Mouse (Mus musculus) adrenal gland, postnatal 36 days (tissue): ENCODE measurements around the gene Shank3. TPM values are rescaled to one million over a fixed set of nuclear protein-coding genes. Genes with fewer than 3 reads are reported as not detected.

Experiments used
- DNase-seq, 2 experiments: peaks; one replicate each; pipeline ENCODE4 v3.0.0; 2021; ENCODE audit warnings: mixed read lengths in 1 of 2
- total RNA-seq, 2 experiments: library from RNA; stranded (reverse); gene quantifications; 2 replicates each; pipeline ENCODE4 v1.2.3; 2021

The Shank3 gene
- total RNA-seq, 2 experiments from 2014 or later = 30.7 to 51.0 TPM

DNA sequence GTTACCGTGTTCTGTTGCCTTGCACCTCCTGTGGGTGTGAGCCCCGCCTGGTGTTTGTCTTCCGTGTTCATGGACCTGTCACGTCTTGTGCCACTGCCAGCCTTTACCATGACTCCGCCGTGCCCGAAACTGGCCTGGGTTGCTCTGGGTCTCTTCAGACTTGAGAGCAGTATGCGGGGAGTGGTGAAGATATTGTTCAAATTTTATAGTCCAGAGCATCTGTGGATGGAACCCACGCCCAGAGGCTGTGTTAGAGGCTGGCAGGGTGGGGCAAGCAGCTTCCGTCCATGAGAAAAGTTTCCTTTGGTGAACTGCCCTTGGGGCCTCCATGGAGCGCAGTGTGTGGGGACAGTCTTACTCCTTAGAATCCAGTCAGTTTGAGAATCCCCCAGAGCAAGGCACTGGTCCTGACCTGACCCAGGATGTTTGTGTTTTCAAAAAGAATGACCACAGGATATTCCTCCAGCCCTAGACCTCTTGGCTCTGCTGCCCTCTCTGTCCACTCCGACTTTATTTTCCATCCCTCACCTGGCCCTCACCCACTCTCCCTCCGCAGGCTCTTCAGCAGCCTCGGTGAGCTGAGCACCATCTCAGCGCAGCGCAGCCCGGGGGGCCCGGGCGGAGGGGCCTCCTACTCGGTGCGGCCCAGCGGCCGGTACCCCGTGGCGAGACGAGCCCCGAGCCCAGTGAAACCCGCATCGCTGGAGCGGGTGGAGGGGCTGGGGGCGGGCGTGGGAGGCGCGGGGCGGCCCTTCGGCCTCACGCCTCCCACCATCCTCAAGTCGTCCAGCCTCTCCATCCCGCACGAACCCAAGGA, 58.0 kb downstream of the Shank3 start:
- no peak for DNase-seq

DNA sequence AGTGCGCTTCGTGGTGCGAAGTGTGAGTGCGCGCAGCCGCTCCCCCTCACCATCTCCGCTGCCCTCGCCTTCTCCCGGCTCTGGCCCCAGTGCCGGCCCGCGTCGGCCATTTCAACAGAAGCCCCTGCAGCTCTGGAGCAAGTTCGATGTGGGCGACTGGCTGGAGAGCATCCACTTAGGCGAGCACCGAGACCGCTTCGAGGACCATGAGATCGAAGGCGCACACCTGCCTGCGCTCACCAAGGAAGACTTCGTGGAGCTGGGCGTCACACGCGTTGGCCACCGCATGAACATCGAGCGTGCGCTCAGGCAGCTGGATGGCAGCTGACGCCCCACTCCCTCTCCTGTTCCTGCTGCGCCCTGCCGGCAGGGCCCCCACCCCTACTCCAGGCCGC, 58.6 kb downstream of the Shank3 start:
- no peak for DNase-seq

DNA sequence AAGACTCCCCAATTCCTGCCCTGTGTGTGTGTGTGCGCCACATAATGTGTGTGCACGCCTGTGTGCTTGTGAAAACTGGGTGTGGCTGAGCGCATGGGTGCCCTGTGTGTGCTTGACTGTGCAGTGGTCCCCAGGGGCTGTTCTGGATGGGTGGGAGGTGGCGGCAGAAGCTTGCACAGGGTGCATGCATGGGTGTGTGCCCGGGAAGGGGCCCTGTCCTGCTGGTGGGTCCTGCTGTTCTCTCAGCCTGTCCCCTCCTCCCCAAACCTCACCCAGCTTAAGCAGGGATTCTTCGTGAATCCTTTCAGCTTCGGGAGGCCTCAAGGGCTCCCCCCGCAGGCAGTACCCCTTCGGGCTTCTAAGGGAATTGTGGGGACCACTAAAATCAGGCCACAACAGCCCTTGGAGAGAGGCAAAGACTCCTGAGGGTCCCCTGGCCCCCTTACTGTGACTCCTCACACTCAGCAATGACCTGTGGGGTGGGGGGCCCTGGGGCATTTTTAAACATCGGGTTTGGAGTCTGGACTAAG, 59.8 kb downstream of the Shank3 start:
- no peak for DNase-seq

DNA sequence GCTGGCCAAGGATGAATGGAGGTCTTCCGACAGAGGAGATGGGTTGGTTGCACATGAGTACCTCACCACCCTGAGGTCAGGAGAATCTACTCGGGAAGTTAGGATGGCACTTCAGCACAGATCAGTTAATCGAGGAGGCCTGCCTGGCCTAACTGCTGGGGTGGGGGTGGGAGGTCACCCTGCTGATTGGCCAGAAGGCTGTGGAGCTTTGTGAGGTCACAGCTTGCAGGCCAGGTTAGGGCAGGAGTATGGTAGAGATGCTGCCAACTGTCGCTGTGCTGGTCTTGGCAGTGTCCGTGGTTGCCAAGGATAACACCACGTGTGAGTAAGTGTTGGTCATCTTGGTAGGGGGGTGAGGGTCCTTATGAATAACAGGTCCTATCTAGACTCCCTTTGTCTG, 68.7 kb downstream of the Shank3 start, which contains the start of gene Acr:
Gene Acr (plus strand): TSS at position 213 of the 400 bp plus-strand sequence.
- DNase-seq = no peak

DNA sequence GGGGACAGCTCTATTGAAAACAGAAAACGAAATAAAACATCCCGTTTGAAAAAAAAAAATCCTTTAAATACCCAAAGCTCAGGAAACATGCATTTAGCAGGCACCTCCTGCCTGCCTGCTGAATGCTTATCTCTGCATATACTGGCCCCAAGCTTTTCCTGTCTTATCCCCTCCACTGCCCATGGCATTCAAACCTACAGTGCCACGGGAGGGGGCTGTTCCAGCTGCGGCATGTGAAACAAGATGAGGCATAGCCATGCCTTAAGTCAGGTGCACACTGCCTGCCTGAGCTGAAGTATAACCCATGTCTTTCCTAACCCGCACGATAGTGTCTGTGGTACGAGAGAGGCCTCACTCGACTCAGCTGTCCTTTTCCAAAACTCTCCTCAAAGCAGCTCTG, 72.7 kb downstream of the Shank3 start:
- no peak for DNase-seq

DNA sequence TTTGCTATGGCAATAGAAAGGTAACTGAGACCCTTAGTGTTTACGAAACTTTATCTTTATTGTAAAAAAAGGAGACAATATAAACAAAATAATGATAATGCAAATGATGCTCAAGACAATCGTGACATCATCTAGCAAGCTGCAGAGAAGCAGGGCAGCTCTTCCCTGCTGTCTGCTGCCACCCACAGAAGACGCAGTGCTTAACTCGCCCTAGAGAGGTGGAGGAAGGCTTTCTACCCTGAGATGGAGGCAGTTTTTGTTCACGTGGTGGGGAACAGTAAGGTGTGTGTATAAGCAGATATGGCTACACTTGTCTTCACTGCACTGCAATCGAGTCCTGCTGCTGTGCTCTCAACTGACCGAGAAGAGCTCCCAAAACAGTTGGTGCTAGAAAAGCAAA, 83.1 kb downstream of the Shank3 start:
- DNase-seq = no peak

DNA sequence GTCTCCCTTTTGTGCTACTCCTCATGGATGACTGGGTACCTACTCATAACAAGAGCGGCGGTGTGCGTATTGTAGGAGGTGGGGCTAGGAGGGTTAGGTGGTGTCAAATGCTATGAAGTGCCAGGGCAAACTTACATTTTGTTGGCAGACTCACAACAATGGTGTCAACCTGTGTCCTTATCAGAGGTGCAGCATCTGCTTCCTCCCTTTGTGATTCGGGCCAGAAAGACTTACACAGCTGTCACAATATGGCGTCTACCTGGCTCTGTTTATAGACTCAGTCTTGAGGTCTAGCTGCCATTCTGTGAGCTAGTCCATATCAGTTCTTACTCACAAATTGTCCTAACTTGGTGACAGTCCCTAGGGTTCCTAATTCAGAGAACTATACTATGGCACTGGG, 85.7 kb downstream of the Shank3 start:
- no peak for DNase-seq

DNA sequence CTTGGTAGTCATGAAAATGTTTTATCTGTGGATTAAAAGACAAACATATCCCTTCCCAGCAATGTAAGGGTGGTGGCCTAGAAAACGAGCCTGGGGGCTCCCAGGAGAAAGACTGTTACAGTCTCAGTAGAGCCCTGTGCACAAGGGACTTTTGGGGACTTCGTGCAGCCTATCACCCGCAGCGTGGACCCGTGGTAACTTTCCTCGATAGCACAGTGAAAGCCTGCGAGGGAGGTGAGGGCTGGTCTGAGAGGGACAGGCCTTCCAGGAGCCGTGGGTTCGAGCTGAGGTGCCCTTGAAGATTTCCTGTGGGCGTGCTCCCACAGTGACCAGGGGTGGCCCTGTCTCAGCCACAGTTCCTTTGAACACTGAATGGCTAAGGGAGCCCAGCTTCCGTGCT, 86.2 kb downstream of the Shank3 start:
- no peak for DNase-seq

DNA sequence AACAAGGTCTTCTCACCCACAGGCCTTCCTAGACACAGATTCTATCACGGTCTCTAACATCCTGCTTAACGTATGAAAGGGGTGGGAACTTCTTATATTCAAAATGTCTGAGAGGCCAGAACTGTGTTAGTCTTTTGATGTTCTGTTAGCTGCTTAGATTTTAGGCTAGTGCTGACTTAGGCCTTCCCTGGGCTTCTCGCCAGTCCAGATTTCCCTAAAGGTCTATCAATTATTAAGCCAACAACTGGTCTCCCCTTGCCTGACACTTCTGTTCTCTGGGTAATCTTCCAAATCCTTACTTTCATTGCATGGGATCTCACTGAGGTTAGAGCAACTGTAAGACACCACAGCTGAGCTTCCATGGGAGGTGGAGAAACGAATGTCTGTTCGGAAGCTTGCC, 89.7 kb downstream of the Shank3 start:
- peak in 1 of 2 experiments; percentile 9 for DNase-seq

DNA sequence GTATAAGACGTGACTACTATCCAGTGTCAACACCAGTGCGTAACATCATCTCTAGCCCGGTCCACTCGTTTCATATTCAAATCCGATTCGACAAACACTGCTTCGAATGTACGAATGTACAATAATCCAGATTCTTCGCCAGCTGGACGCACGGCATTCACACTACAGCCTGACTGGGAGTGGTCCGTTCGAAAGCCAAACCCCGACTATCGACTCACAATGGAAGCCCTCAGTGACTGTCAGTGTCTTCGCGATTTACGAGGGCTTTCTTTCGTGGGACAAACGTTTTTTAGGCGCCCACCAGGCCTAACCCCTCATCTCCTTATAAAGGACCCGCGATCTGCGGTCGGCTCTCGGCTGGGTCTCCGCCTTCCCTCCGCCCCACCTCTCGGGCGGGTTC, 91.9 kb downstream of the Shank3 start:
- no peak for DNase-seq

DNA sequence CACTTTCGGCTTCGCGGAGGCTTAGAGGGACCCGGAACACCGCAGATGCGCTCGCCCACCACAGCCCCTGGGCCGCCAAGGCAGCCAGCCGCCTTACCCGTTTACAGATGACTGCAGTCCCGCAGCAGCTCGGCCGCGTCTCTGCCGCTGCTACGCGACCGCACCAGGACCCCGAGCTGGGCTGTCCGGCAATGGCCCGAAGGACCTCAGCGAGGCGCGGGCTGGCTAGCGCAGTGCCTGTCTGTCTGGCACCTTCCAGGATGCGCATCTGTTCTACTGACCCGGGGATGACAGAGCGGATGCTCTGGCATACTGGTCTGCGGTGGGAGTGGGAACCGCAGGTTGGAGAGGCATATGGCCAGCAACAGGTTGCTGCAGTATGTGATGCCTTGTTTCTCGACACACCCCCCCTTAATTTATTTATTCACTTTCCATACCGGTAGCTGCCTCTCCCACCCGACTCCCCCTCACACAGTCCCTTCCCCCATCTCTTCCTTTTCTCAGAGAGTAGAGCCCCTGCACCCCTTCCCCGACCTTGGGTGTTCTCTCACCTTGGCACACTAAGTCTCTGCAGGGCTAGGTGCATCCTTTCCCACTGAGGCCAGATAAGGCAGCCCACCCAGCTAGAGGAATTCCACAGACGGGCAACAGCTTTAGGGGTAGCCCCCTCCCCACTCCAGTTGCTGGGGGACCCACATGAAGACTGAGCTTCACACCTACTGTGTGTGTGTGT, 92.5 kb downstream of the Shank3 start, which contains the start of gene Rabl2:
Gene Rabl2 (minus strand): TSS at position 201 of the 733 bp plus-strand sequence.
- peak; percentile 92 to 94 for DNase-seq

DNA sequence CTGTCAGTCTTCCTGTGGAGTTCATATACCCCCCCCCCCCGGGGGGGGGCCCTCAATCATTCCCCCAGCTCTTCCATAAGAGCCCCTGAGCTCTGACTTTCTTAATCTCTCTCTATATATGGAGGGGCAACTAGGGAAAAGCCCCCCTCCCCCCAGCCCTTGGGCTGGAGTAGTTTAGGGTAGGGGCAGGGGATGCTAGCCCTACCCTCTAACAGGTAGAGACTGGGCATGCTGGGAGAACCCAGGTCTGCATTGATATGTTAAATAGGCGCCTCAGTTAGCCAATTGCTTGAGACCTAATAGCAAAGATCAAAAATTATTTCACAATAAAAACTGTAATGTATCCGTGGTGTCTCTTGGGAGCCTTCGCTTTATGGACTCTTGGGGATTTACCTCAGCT, 93.1 kb downstream of the Shank3 start:
- DNase-seq = no peak

DNA sequence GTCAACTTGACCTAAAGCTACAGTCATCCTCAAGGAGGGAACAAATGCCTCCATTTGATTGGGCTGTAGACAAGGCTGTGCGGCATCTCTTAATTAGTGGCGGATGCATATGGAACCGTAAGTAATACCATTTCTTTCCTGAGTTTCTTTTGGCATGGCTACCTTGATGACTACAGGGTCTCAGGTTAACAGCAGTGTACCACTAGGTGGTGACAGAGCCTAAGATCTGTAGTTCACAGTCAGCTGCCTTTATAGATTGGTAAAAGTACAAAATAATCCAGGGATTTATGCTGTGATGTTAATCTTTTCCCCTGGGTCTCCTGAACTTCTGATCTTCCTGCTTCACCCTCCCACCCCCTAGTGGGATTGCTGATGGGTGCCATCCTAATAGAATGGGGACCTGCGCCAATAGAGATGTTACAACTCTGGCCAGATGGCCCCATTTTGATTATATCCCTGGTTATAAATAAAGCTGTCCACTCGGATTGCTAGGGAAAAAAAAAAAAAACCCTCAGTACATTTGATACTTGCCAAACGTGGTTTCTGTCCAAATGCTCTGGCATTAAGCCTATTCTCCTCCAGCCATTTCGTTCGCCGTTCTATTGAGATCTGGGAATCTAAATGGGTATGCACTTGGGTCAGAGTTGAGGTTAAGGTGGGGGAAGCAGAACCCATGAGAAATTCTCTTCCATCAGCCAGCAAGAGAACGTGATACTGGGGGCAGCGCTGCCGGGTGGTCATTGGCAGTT, 106.6 kb downstream of the Shank3 start:
- DNase-seq = no peak

DNA sequence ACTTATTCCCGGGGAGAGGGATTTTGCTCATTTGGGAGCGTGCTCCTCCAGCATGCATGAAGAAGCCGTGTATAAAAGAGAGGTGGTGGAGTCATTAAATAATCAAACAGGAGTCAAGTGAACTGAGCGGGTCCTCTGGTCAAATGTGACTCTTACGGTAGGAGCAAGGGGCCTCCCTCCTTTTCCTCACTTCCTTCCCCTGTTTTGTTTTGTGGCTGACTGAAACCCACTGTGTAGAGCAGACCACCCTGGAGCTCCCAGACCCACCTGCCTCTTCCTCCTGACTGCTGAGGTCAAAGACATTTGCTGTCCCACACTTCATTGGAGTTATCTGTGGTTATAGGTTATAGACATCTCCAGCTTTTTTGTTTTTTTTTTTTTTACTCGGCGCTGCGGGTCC, 108.1 kb downstream of the Shank3 start:
- no peak for DNase-seq

DNA sequence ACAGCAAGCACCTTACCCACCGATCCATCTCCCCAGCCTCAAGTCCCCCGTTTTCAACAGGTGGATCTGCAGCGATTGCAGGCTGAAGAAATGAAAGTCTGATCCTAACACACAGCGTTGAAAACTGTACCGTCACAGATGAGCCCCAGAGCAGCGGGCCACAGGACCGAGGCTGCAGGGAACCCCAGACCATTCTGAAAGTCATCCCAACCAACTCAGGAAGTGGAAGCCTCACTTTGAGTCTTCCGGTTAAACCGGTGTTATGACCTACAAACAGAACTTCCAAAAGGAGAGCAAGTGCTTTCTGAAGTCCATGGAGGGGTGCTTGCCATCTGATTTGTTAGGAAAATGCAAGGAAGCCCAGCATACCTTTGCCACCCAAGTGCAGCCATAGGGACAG, 108.5 kb downstream of the Shank3 start:
- DNase-seq = no peak

Other genes starting within 250 kb of the Shank3 start
- 10 to 100 TPM; 76.7 to 88.9 TPM for gene Sbf1, start 184.3 kb upstream of the Shank3 start, total RNA-seq
- not detected for gene Adm2, start 176.9 kb upstream of the Shank3 start, total RNA-seq
- gene Miox, start 165.2 kb upstream of the Shank3 start, total RNA-seq = not detected
- gene Lmf2, start 144.0 kb upstream of the Shank3 start, total RNA-seq = 10 to 100 TPM; 36.8 to 38.2 TPM
- 10 to 100 TPM; 83.1 to 87.5 TPM for gene Ncaph2, start 143.9 kb upstream of the Shank3 start, total RNA-seq
- 10 to 100 TPM; 29.7 to 32.4 TPM for gene Sco2, start 125.8 kb upstream of the Shank3 start, total RNA-seq
- under 1 TPM; 0.33 to 0.56 TPM for gene Tymp, start 122.6 kb upstream of the Shank3 start, total RNA-seq
- not detected for gene Odf3b, start 120.3 kb upstream of the Shank3 start, total RNA-seq
- not detected for gene Klhdc7b, start 114.7 kb upstream of the Shank3 start, total RNA-seq
- not detected for gene Syce3, start 89.1 kb upstream of the Shank3 start, total RNA-seq
- gene Cpt1b, start 73.8 kb upstream of the Shank3 start, total RNA-seq = 100 to 1,000 TPM in 1 of 2 experiments, 10 to 100 TPM in 1; 84.6 to 143 TPM
- gene C730034F03Rik, start 70.0 kb upstream of the Shank3 start, total RNA-seq = 1 to 10 TPM; 1.3 to 1.4 TPM
- gene Gm44502, start 69.9 kb upstream of the Shank3 start, total RNA-seq = 1 to 10 TPM in 1 of 2 experiments, not detected in 1; 1.4 TPM
- gene Chkb, start 69.7 kb upstream of the Shank3 start, total RNA-seq = 10 to 100 TPM; 57.8 to 63.2 TPM
- 1 to 10 TPM; 6.6 to 8.5 TPM for gene Mapk8ip2, start 45.7 kb upstream of the Shank3 start, total RNA-seq
- 10 to 100 TPM; 20.7 to 22.4 TPM for gene Arsa, start 22.2 kb upstream of the Shank3 start, total RNA-seq
- gene Acr, start 68.7 kb downstream of the Shank3 start, total RNA-seq = not detected
- gene Rabl2, start 92.3 kb downstream of the Shank3 start, total RNA-seq = 10 to 100 TPM in 1 of 2 experiments, 1 to 10 TPM in 1; 8.4 to 10.9 TPM